Mouse (Mus musculus): ENCODE measurements around the gene Syne4.

GRCm38 (mm10) chr7:30280670-30281138, 33.9 kb upstream of the Syne4 start:
- TF ChIP-seq CTCF (IDR thresholded peaks at IDR 0.05; ENCODE audit: low read depth, low read length) (no peak), GATA1 (IDR thresholded peaks at IDR 0.05; ENCODE audit: borderline replicate concordance, low read length) (no peak)

Data from G1E (cell line).